Mouse (Mus musculus): ENCODE data around the gene Gm49378.

- TF ChIP-seq GATA1 (IDR thresholded peaks at IDR 0.05; ENCODE audit: borderline replicate concordance, low read length) (no peak), FLI1 (IDR thresholded peaks at IDR 0.05; ENCODE audit: low read length) (no peak)
Measured at GRCm38 (mm10) chr14:55584303-55584701, 53.4 kb downstream of the Gm49378 start.

All from megakaryocyte, embryonic 14.5 days (primary cell).